Mouse (Mus musculus) hindbrain, embryonic 16.5 days (tissue): ENCODE data around the gene Esrrg. TPM values are rescaled to one million over a fixed set of nuclear protein-coding genes. Genes with fewer than 3 reads are reported as not detected.

Experiments
- ATAC-seq: fragments of 200-750 bp; cut with Nextera tagmentation; 2 replicates; pipeline ENCODE4 v1.8.0; 2017; ENCODE audit warnings: moderate TSS enrichment, moderate library complexity
- H3K27ac ChIP-seq: fragments of 300-500 bp; sonication (generic); 2 replicates; pipeline ENCODE4 v1.5.1; 2014; ENCODE audit warnings: low read depth, mild to moderate bottlenecking, control low read depth, low read length, moderate library complexity
- H3K27me3 ChIP-seq: fragments of 300-500 bp; sonication (generic); replicated peaks from 2 replicates; pipeline ENCODE4 v1.6.1; 2014; ENCODE audit warnings: low read length; ENCODE audit not compliant: control insufficient read depth, insufficient read depth
- H3K36me3 ChIP-seq: fragments of 300-500 bp; sonication (generic); 2 replicates; pipeline ENCODE4 v1.6.1; 2014; ENCODE audit warnings: mild to moderate bottlenecking, low read length, moderate library complexity, mixed read lengths; ENCODE audit not compliant: control insufficient read depth, insufficient read depth
- H3K4me1 ChIP-seq: fragments of 300-500 bp; sonication (generic); 2 replicates; pipeline ENCODE4 v1.6.1; 2014; ENCODE audit warnings: low read depth, low read length; ENCODE audit not compliant: control insufficient read depth, insufficient read depth
- H3K4me2 ChIP-seq: fragments of 300-500 bp; sonication (generic); 2 replicates; pipeline ENCODE4 v1.6.1; 2014; ENCODE audit warnings: mild to moderate bottlenecking, low read length, control low read depth, moderate library complexity
- H3K4me3 ChIP-seq: fragments of 300-500 bp; sonication (generic); 2 replicates; pipeline ENCODE4 v1.5.1; 2014; ENCODE audit warnings: mild to moderate bottlenecking, low read length, control low read depth, moderate library complexity
- H3K9ac ChIP-seq: fragments of 300-500 bp; sonication (generic); 2 replicates; pipeline ENCODE4 v1.6.1; 2014; ENCODE audit warnings: low read depth, mild to moderate bottlenecking, control low read depth, low read length, moderate library complexity
- H3K9me3 ChIP-seq: fragments of 300-500 bp; sonication (generic); 2 replicates; pipeline ENCODE4 v1.6.1; 2014; ENCODE audit warnings: mild to moderate bottlenecking, low read length, moderate library complexity; ENCODE audit not compliant: control insufficient read depth
- WGBS: fragments of 180-500 bp; shearing (Covaris S2); extraction: QIAGEN DNeasy Blood & Tissue Kit; methylation state at CpG from one replicate; pipeline ENCODE4 v1.1.7; 2014; 5-methylcytosine and 5-hydroxymethylcytosine counted together
- polyA plus RNA-seq: library from polyadenylated mRNA; unstranded; fragments of >200 nt; fragmentation: Nextera tagmentation; extraction: Ambion mirVana; gene quantifications from 2 replicates; pipeline ENCODE4 v1.2.1, GENCODE M21; 2015

Gene Esrrg
- polyA plus RNA-seq, 1 experiment from 2014 or later: 38.6 TPM

DNA sequence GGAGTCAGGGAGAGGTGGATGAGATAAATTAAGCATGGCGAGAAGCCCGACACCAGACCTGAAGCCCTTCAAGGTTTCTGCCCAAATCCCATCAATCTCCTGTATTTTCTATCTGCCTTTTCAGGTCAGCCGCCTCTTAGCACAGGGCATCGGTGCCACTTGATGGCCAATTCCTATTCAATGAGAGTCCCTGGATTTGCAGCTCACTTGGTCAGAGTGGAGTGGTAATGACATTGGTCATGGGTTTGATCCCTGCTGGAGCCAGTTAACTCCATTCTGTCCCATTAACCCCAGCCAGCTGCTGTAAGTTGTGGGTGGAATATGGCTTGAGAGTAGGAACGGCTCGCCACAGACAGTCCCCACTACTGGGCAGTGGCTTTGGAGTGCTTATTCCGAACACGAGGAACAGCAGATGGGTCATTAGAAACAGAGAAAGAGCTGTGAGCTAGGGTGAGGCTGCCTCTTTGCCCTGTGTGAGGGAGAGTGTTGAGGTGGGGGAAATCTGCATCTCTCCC lies 101.9 kb downstream of the Esrrg start:
- ATAC-seq: peak; percentile 48; the same call in 1 of the 2 replicates
- no peak overlapping the region for H3K4me3 ChIP-seq
- no peaks in the 10 kb centered on the region for H3K4me1 ChIP-seq
- no peak overlapping the region for H3K4me2 ChIP-seq
- H3K36me3 ChIP-seq: no peaks in the 10 kb centered on the region
- 72% methylated on average over 8 of the region's 8 CpGs for WGBS
- H3K9me3 ChIP-seq: no peaks in the 10 kb centered on the region
- H3K27me3 ChIP-seq: no peaks in the 10 kb centered on the region
- H3K27ac ChIP-seq: no peak overlapping the region
- no peak overlapping the region for H3K9ac ChIP-seq

DNA sequence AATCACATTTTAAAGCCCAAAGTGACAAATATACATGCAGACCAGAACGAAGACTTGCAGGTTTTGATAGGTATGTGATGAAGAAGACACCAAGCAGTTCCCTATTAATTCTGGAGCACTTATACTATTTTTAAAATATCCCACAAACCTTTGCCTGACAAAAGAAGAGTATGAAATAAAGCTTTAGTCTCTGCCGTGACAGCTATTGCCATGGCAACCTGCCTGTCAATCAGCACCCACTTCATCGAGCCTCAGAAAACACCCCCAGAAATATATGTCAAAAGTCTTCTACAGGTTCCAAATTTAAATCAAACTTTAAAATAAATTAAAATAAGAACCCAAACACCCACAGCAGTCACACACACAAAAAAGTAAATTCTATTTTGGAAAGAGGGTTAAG lies 112.4 kb downstream of the Esrrg start:
- Histone ChIP-seq H3K9ac (no peak overlapping the region), H3K4me3 (no peak overlapping the region), H3K4me2 (no peak overlapping the region), H3K36me3 (no peaks in the 10 kb centered on the region), H3K9me3 (no peaks in the 10 kb centered on the region), H3K27me3 (no peaks in the 10 kb centered on the region), H3K27ac (no peak overlapping the region), H3K4me1 (no peaks in the 10 kb centered on the region)
- 67% methylated on average over 3 of the region's 3 CpGs for WGBS
- no peak for ATAC-seq

DNA sequence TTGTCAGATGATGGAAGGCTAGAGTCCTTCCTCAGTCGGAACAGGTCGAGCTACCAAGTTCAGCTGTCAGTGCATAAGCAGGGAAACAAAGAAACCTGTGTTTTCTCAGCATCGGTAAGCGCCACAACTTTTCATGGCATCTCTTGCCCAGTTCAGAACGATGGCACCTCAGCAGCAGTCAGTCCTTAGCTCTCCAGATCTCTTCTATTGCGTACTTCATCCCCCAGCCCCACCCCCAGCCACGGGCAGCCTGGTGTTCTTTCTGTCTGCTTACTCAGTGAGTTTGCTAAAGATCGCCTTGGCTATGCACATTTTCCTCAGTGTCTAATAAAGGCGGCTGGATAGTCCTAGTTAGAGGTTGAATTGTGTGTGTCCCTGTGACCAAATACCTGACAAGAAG lies 113.4 kb downstream of the Esrrg start:
- Histone ChIP-seq H3K4me3 (no peak overlapping the region), H3K27me3 (no peaks in the 10 kb centered on the region), H3K27ac (no peak overlapping the region), H3K9ac (no peak overlapping the region), H3K4me2 (no peak overlapping the region), H3K36me3 (no peaks in the 10 kb centered on the region), H3K4me1 (no peaks in the 10 kb centered on the region), H3K9me3 (no peaks in the 10 kb centered on the region)
- WGBS: 47% methylated on average over 9 of the region's 9 CpGs
- no peak for ATAC-seq

DNA sequence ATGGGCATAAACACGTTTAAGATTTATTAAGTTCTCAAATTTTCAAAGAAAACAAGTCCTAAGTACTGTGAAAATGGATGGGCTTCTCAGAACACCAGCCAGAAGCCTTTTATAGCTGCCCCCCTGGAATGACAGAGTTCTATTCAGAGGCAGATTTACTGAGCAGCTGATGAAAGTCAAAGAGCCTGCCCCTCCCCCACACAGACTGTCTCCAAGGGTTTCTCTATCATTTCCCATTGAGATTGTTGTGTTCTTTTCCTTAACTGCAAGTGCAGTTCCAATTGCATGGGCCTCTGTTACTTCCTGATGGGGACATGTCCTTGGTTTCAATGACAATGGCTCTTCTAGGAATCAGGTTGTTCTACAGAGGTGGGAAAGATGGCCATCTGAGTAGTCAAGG lies 116.1 kb downstream of the Esrrg start:
- Histone ChIP-seq H3K9ac (no peak overlapping the region), H3K27ac (no peak overlapping the region), H3K4me2 (no peak overlapping the region), H3K27me3 (no peaks in the 10 kb centered on the region), H3K9me3 (no peaks in the 10 kb centered on the region), H3K36me3 (no peaks in the 10 kb centered on the region), H3K4me1 (no peaks in the 10 kb centered on the region), H3K4me3 (no peak overlapping the region)
- no peak for ATAC-seq
- 26% methylated on average over 1 of the region's 1 CpGs for WGBS

DNA sequence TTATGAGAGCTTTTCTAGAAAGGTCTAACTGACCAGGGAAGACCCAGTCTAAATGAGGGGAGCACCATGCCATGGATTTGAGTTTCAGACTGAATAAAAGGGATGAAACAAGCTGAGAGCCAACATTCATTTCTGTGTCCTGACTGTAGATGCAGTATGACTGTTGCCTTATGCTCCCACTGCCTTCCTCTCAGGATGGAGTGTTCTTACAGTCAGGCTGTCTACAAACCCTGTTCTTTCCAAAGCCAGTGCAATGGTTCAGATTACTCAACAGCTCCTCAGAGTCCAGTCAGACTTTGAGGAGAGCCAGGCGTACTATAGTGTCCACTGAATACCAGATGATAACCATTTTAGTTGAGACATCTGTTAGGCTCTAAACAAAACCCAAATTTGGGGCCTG lies 116.8 kb downstream of the Esrrg start:
- WGBS: 90% methylated on average over 1 of the region's 1 CpGs
- Histone ChIP-seq H3K4me2 (no peak overlapping the region), H3K4me1 (no peaks in the 10 kb centered on the region), H3K27me3 (no peaks in the 10 kb centered on the region), H3K36me3 (no peaks in the 10 kb centered on the region), H3K27ac (no peak overlapping the region), H3K4me3 (no peak overlapping the region), H3K9me3 (no peaks in the 10 kb centered on the region), H3K9ac (no peak overlapping the region)
- ATAC-seq: no peak

DNA sequence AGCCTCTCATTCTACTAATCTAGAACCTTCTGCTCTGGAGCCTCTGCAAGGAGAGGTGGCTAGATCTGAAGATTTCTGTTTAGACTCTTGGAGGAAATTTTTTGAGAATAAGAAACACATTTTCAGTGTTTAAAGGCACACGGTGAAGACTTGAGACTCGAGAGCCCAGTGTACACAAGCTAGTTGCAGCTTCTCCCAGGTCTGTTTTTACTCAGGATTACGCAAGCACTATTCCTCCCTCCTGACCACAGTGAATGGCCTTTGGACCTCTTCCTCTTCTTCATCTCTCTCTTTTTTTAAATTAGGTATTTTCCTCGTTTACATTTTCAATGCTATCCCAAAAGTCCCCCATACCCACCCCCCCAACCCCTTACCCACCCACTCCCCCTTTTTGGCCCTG lies 122.6 kb downstream of the Esrrg start:
- ATAC-seq: no peak
- Histone ChIP-seq H3K4me3 (no peak overlapping the region), H3K4me2 (no peak overlapping the region), H3K27ac (no peak overlapping the region), H3K9ac (no peak overlapping the region), H3K4me1 (no peaks in the 10 kb centered on the region), H3K9me3 (no peaks in the 10 kb centered on the region), H3K36me3 (no peaks in the 10 kb centered on the region), H3K27me3 (no peaks in the 10 kb centered on the region)
- WGBS: 86% methylated on average over 4 of the region's 4 CpGs

DNA sequence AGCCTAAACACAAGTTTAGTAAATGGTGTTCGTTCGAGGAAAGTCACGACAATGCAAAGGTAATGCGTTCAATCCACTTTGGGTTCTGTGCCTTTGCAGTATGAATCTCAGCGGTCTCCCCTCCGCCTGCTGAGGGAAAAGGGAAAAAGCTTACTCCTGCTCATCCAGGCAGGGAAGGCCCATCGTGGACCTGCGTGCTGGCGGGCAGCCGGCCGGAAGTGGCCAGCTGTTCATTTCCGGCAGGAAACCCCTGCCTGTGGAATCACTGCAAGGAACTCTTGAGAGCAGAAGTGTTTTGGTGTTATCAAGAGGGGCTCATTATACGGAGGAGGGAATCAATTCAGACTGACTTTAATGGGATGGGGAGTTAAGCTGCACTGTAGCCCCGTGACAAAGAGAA lies 127.9 kb downstream of the Esrrg start:
- no peak overlapping the region for H3K4me2 ChIP-seq
- ATAC-seq: no peak
- no peaks in the 10 kb centered on the region for H3K9me3 ChIP-seq
- no peak overlapping the region for H3K4me3 ChIP-seq
- H3K27me3 ChIP-seq: no peaks in the 10 kb centered on the region
- 48% methylated on average over 14 of the region's 14 CpGs for WGBS
- H3K4me1 ChIP-seq: peaks cover 3% of the 10 kb centered on the region
- H3K36me3 ChIP-seq: no peaks in the 10 kb centered on the region
- H3K27ac ChIP-seq: no peak overlapping the region
- no peak overlapping the region for H3K9ac ChIP-seq

DNA sequence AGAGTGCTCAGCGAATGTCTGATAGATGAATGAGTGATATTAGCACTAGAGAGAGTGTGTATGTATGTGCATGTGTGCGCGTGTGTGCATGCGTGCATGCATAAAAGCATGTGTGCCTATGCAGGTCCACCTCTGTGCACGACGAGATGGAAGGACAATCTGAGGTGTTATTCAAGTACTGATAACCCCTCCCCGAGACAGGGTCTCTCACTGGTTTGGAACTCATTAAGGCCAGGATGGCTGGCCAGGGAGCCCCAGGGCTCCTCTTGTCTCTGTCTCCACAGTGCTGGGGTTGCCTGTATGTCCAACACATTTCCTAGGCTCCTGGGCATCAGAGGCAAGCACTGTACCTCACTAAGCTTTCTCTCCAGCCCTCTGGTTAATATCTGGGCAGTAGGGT lies 128.7 kb downstream of the Esrrg start:
- Histone ChIP-seq H3K4me3 (no peak overlapping the region), H3K4me2 (no peak overlapping the region), H3K4me1 (peaks cover 3% of the 10 kb centered on the region), H3K9me3 (no peaks in the 10 kb centered on the region), H3K9ac (no peak overlapping the region), H3K27ac (no peak overlapping the region), H3K36me3 (no peaks in the 10 kb centered on the region), H3K27me3 (no peaks in the 10 kb centered on the region)
- 89% methylated on average over 7 of the region's 7 CpGs for WGBS
- no peak for ATAC-seq

DNA sequence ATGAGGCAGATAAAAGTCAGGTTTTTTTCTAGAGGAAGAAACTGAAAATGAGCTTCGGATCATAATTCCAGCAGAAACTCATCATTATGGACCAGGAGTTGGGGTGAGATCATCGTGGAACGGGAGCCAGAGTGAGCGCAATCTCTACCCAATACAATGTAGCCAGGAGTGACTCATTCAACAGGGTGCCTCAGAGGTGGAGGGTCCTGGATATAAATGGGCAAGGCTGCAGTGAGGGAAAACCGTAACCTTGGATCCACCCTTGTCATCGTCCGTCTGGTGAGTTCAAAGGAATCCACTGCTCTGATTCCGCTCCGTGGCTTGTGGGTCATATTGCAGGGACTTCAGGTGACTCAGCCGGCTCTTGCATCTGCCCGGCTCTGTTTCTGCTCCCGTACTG lies 131.9 kb downstream of the Esrrg start:
- no peak overlapping the region for H3K4me3 ChIP-seq
- no peaks in the 10 kb centered on the region for H3K27me3 ChIP-seq
- WGBS: 90% methylated on average over 12 of the region's 12 CpGs
- peaks cover 3% of the 10 kb centered on the region for H3K4me1 ChIP-seq
- H3K9me3 ChIP-seq: no peaks in the 10 kb centered on the region
- H3K9ac ChIP-seq: no peak overlapping the region
- H3K36me3 ChIP-seq: no peaks in the 10 kb centered on the region
- H3K27ac ChIP-seq: no peak overlapping the region
- no peak overlapping the region for H3K4me2 ChIP-seq
- ATAC-seq: no peak

DNA sequence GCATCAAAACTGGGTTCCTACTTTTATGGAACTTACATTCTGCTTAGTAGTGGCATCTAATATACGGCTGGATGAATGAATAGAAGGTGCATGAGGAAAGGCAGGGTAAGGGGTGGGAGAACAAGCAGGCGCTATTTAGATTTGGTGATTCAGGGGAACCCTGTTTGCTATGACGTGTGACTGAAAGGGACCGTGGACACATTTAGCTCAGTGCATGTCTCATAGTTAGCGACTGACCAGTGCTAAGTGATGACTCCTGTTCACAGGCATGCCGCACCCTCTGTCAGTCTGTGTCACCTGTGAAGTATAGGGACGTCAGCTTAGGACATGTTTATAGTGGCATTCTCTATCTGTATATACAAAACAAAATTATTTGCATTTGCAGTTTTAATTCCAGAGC lies 132.7 kb downstream of the Esrrg start:
- Histone ChIP-seq H3K4me2 (no peak overlapping the region), H3K36me3 (no peaks in the 10 kb centered on the region), H3K4me3 (no peak overlapping the region), H3K27me3 (no peaks in the 10 kb centered on the region), H3K4me1 (peaks cover 3% of the 10 kb centered on the region), H3K27ac (no peak overlapping the region), H3K9ac (no peak overlapping the region), H3K9me3 (no peaks in the 10 kb centered on the region)
- 89% methylated on average over 7 of the region's 7 CpGs for WGBS
- no peak for ATAC-seq
